Mouse (Mus musculus): ENCODE data around the gene Defb21.

GRCm38 (mm10) chr2:152544691-152545090 lies 27.9 kb upstream of the Defb21 start:
- TF ChIP-seq POLR2A (IDR thresholded peaks at IDR 0.05; ENCODE audit: control insufficient read depth in 1 of 2, insufficient read depth in 1 of 2, low read depth in 1 of 2, low read length in 2 of 2, poor library complexity in 1 of 2): no peak
- no peak for TF ChIP-seq UBTF (IDR thresholded peaks at IDR 0.05; ENCODE audit: borderline replicate concordance, insufficient read depth, low read depth, low read length)
- no peak for TF ChIP-seq JUND (IDR thresholded peaks at IDR 0.05; ENCODE audit: low read depth, low read length)
- peak; percentile 14 to 74 (median 55); a peak in 4 of 6 replicates for TF ChIP-seq CTCF (IDR thresholded peaks at IDR 0.05 in 2 of 3, conservative IDR thresholded peaks at IDR 0.05 in 1 of 3; ENCODE audit: control insufficient read depth in 1 of 3, insufficient read depth in 1 of 3, low read depth in 2 of 3, low read length in 3 of 3, poor library complexity in 1 of 3, severe bottlenecking in 1 of 3)
- no peak for TF ChIP-seq MEF2A (IDR thresholded peaks at IDR 0.05; ENCODE audit: extremely low read depth, insufficient replicate concordance, low read depth, low read length, poor library complexity, severe bottlenecking)
- no peak for TF ChIP-seq CHD2 (IDR thresholded peaks at IDR 0.05; ENCODE audit: low read length)
- no peak; the same call in 1 of the 2 replicates for TF ChIP-seq ZC3H11A (IDR thresholded peaks at IDR 0.05; ENCODE audit: low read depth, low read length)

Measured in MEL (cell line).